Mouse (Mus musculus): Measurements from ENCODE around the gene Zfp831. TPM values are rescaled to one million over a fixed set of nuclear protein-coding genes. Genes with fewer than 3 reads are reported as not detected.

Zfp831 gene
- polyA plus RNA-seq, 2 experiments, result 0.03 TPM; not detected in 1

- H3K9ac ChIP-seq (replicated peaks), result no peak overlapping the region
- H3K4me1 ChIP-seq (replicated peaks; ENCODE audit: control insufficient read depth in 2 of 2, insufficient read depth in 2 of 2, low read length in 1 of 2), result peaks cover 0 to 14% of the 10 kb centered on the region in 2 experiments; a peak in 2 of 4 replicates
- 66% methylated on average over 9 of the region's 9 CpGs for WGBS (ENCODE audit: insufficient replicate concordance)
- ATAC-seq (ENCODE audit: insufficient read depth), result no peak
- H3K4me2 ChIP-seq (ENCODE audit: low read depth), result no peak overlapping the region
- H3K27ac ChIP-seq, result no peak overlapping the region
- DNase-seq (ENCODE audit: low read depth in 3 of 3, low spot score in 3 of 3), result no peak
- H3K4me3 ChIP-seq (ENCODE audit: insufficient read depth in 1 of 2, low read depth in 2 of 2, low read length in 2 of 2), result no peak overlapping the region
- H3K9me3 ChIP-seq (ENCODE audit: control insufficient read depth, low read length), result no peaks in the 10 kb centered on the region
- H3K27me3 ChIP-seq (ENCODE audit: control insufficient read depth, insufficient read depth, low read length), result no peaks in the 10 kb centered on the region
- H3K36me3 ChIP-seq (replicated peaks; ENCODE audit: control insufficient read depth, insufficient read depth, low read depth), result no peaks in the 10 kb centered on the region
- TF ChIP-seq EP300 (IDR thresholded peaks at IDR 0.05; ENCODE audit: low read depth), result no peak
- TF ChIP-seq CTCF (IDR thresholded peaks at IDR 0.05; ENCODE audit: low read depth), result no peak
These were observed 44.2 kb upstream of the Zfp831 start for GRCm38 (mm10) chr2:174599071-174599635.

GRCm38 (mm10) chr2:174599853-174600271 lies 43.5 kb upstream of the Zfp831 start:
- Histone ChIP-seq H3K27me3 (ENCODE audit: control insufficient read depth, insufficient read depth, low read length) (no peaks in the 10 kb centered on the region), H3K36me3 (replicated peaks; ENCODE audit: control insufficient read depth, insufficient read depth, low read depth) (no peaks in the 10 kb centered on the region), H3K4me3 (ENCODE audit: insufficient read depth in 1 of 2, low read depth in 2 of 2, low read length in 2 of 2) (no peak overlapping the region), H3K9me3 (ENCODE audit: control insufficient read depth, low read length) (no peaks in the 10 kb centered on the region), H3K4me1 (replicated peaks; ENCODE audit: control insufficient read depth in 2 of 2, insufficient read depth in 2 of 2, low read length in 1 of 2) (peaks cover 0 to 14% of the 10 kb centered on the region in 2 experiments; a peak in 2 of 4 replicates), H3K27ac (no peak overlapping the region), H3K4me2 (ENCODE audit: low read depth) (no peak overlapping the region), H3K9ac (replicated peaks) (no peak overlapping the region)
- 72% methylated on average over 9 of the region's 9 CpGs for WGBS (ENCODE audit: insufficient replicate concordance)
- TF ChIP-seq EP300 (IDR thresholded peaks at IDR 0.05; ENCODE audit: low read depth) (no peak), CTCF (IDR thresholded peaks at IDR 0.05; ENCODE audit: low read depth) (no peak)
- ATAC-seq (ENCODE audit: insufficient read depth) (no peak), DNase-seq (ENCODE audit: low read depth in 3 of 3, low spot score in 3 of 3) (no peak)

- peak in 2 of 3 experiments; percentile 22 to 23 for DNase-seq (ENCODE audit: low read depth in 3 of 3, low spot score in 3 of 3)
- no peak overlapping the region for H3K4me2 ChIP-seq (ENCODE audit: low read depth)
- H3K27ac ChIP-seq, result no peak overlapping the region
These were observed 41.2 kb upstream of the Zfp831 start for GRCm38 (mm10) chr2:174601938-174602685.

DNA sequence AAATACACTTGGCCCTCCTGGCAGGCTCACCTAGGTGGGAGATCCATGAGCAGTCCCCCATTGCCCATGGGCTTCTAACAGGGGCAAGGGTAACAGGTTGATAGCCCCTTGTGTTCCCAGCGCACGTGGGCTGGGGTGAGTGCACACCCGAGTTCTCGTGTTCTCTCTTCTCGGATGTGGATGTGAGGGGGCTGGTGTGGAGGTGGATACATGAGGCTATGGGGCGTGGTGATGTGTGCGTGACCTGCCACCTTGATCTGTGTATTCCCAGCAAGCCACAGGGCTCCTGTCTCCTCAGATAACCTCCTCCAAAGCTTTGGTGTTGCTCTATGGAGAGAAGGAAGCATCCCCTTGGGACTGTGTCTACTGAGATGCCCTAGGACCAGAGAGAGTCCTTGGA lies 40.0 kb upstream of the Zfp831 start:
- ATAC-seq (ENCODE audit: insufficient read depth), result no peak
- no peak for TF ChIP-seq EP300 (IDR thresholded peaks at IDR 0.05; ENCODE audit: low read depth)
- no peak for TF ChIP-seq CTCF (IDR thresholded peaks at IDR 0.05; ENCODE audit: low read depth)
- WGBS (ENCODE audit: insufficient replicate concordance), result 66% methylated on average over 7 of the region's 7 CpGs

More at GRCm38 (mm10) chr2:174601938-174602685, 41.2 kb upstream of the Zfp831 start:
- H3K9me3 ChIP-seq (ENCODE audit: control insufficient read depth, low read length), result no peaks in the 10 kb centered on the region
- peaks cover 0 to 14% of the 10 kb centered on the region in 2 experiments; a peak in 2 of 4 replicates for H3K4me1 ChIP-seq (replicated peaks; ENCODE audit: control insufficient read depth in 2 of 2, insufficient read depth in 2 of 2, low read length in 1 of 2)
- H3K36me3 ChIP-seq (replicated peaks; ENCODE audit: control insufficient read depth, insufficient read depth, low read depth), result no peaks in the 10 kb centered on the region
- 13% methylated on average over 9 of the region's 9 CpGs for WGBS (ENCODE audit: insufficient replicate concordance)
- no peak overlapping the region for H3K4me3 ChIP-seq (ENCODE audit: insufficient read depth in 1 of 2, low read depth in 2 of 2, low read length in 2 of 2)
- H3K9ac ChIP-seq (replicated peaks), result no peak overlapping the region
- H3K27me3 ChIP-seq (ENCODE audit: control insufficient read depth, insufficient read depth, low read length), result no peaks in the 10 kb centered on the region
- peak; percentile 75 for ATAC-seq (ENCODE audit: insufficient read depth)
- TF ChIP-seq CTCF (IDR thresholded peaks at IDR 0.05; ENCODE audit: low read depth) (no peak), EP300 (IDR thresholded peaks at IDR 0.05; ENCODE audit: low read depth) (peak; percentile 35; the same call in 1 of the 2 replicates)

GRCm38 (mm10) chr2:174605020-174605419 lies 38.3 kb upstream of the Zfp831 start:
- no peak overlapping the region for H3K4me2 ChIP-seq (ENCODE audit: low read depth)
- H3K27me3 ChIP-seq (ENCODE audit: control insufficient read depth, insufficient read depth, low read length), result no peaks in the 10 kb centered on the region
- H3K9ac ChIP-seq (replicated peaks), result no peak overlapping the region
- peaks cover 0 to 12% of the 10 kb centered on the region in 2 experiments; a peak in 2 of 4 replicates for H3K4me1 ChIP-seq (replicated peaks; ENCODE audit: control insufficient read depth in 2 of 2, insufficient read depth in 2 of 2, low read length in 1 of 2)
- no peak for DNase-seq (ENCODE audit: low read depth in 3 of 3, low spot score in 3 of 3)
- 78% methylated on average over 1 of the region's 1 CpGs for WGBS (ENCODE audit: insufficient replicate concordance)
- no peak overlapping the region for H3K27ac ChIP-seq
- TF ChIP-seq EP300 (IDR thresholded peaks at IDR 0.05; ENCODE audit: low read depth) (no peak), CTCF (IDR thresholded peaks at IDR 0.05; ENCODE audit: low read depth) (no peak)
- H3K4me3 ChIP-seq (ENCODE audit: insufficient read depth in 1 of 2, low read depth in 2 of 2, low read length in 2 of 2), result no peak overlapping the region
- H3K9me3 ChIP-seq (ENCODE audit: control insufficient read depth, low read length), result no peaks in the 10 kb centered on the region
- no peaks in the 10 kb centered on the region for H3K36me3 ChIP-seq (replicated peaks; ENCODE audit: control insufficient read depth, insufficient read depth, low read depth)
- no peak for ATAC-seq (ENCODE audit: insufficient read depth)

More for the DNA sequence above, 40.0 kb upstream of the Zfp831 start:
- no peak overlapping the region for H3K27ac ChIP-seq
- H3K4me3 ChIP-seq (ENCODE audit: insufficient read depth in 1 of 2, low read depth in 2 of 2, low read length in 2 of 2), result no peak overlapping the region
- H3K27me3 ChIP-seq (ENCODE audit: control insufficient read depth, insufficient read depth, low read length), result no peaks in the 10 kb centered on the region
- no peaks in the 10 kb centered on the region for H3K9me3 ChIP-seq (ENCODE audit: control insufficient read depth, low read length)
- no peak overlapping the region for H3K9ac ChIP-seq (replicated peaks)
- no peak for DNase-seq (ENCODE audit: low read depth in 3 of 3, low spot score in 3 of 3)
- H3K4me2 ChIP-seq (ENCODE audit: low read depth), result no peak overlapping the region
- H3K4me1 ChIP-seq (replicated peaks; ENCODE audit: control insufficient read depth in 2 of 2, insufficient read depth in 2 of 2, low read length in 1 of 2), result peaks cover 0 to 12% of the 10 kb centered on the region in 2 experiments; a peak in 2 of 4 replicates
- H3K36me3 ChIP-seq (replicated peaks; ENCODE audit: control insufficient read depth, insufficient read depth, low read depth), result no peaks in the 10 kb centered on the region

Data from liver, embryonic 14.5 days (tissue).